Mouse (Mus musculus) spleen, postnatal 0 days (tissue): Measurements from ENCODE around the gene Naaladl2. TPM values are rescaled to one million over a fixed set of nuclear protein-coding genes. Genes with fewer than 3 reads are reported as not detected.

Experiments used
- polyA plus RNA-seq: library from polyadenylated mRNA; unstranded; fragments of >200 nt; fragmentation: Nextera tagmentation; extraction: Ambion mirVana; gene quantifications from 2 replicates; pipeline ENCODE4 v1.2.1, GENCODE M21; 2015

The Naaladl2 gene
- polyA plus RNA-seq: 0.14 and 0.85 TPM in 2 replicates

DNA sequence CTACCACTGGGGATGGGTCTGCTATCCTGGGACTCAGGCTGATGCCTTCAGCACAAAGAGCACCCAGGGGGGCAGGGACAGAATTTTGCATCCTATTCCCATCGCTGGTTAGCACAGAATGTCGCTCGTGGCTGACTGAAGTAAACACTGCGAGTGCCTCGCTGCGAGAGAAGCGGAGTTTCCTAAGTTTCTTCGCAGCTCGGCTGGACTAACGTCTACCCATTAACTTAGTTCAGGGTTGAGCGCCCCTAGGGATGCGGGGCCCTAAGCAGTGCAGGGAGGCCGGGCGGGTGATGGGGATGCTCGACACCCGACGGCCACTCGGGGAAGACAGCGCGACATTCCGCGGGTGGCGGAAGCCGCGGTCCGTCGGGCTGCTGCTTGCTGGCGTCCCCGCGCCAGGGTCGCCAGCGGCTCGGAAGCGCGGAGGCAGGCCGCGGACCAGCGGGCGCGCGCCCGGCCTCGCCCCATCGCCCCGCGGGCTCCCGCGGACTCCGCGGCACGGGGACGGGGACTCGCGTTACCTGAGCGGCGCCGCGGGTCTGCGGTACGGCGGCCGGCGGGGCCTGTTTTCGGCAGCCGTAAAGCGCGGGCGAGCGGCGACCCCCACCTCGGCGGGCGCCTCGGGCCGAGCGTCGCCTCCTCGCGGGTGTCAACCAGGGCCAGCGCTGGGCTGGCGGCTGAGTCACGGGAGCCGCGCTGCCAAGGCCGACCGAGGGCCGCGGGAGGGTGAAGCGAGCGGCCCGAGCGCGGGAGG lies at the start of gene Naaladl2:
Naaladl2 (minus strand) TSS at position 707 of the 757 bp plus-strand sequence.

